Mouse (Mus musculus) liver, embryonic 16.5 days (tissue): Measurements from ENCODE around the gene Ophn1. TPM values are rescaled to one million over a fixed set of nuclear protein-coding genes. Genes with fewer than 3 reads are reported as not detected.

Source experiments
- ATAC-seq: fragments of 200-750 bp; cut with Nextera tagmentation; 2 replicates; pipeline ENCODE4 v1.8.0; 2017; ENCODE audit warnings: low read depth, mild to moderate bottlenecking, moderate number of reproducible peaks, moderate library complexity
- H3K27ac ChIP-seq: fragments of 300-500 bp; sonication (generic); 2 replicates; pipeline ENCODE4 v1.5.1; 2014; ENCODE audit warnings: mild to moderate bottlenecking, low read length
- H3K27me3 ChIP-seq: fragments of 300-500 bp; sonication (generic); 2 replicates; pipeline ENCODE4 v1.6.1; 2014; ENCODE audit warnings: low read depth, low read length, mixed read lengths; ENCODE audit not compliant: control insufficient read depth, insufficient read depth
- H3K36me3 ChIP-seq: fragments of 300-500 bp; sonication (generic); 2 replicates; pipeline ENCODE4 v1.6.1; 2014; ENCODE audit warnings: mild to moderate bottlenecking; ENCODE audit not compliant: control insufficient read depth, insufficient read depth
- H3K4me1 ChIP-seq: fragments of 300-500 bp; sonication (generic); 2 replicates; pipeline ENCODE4 v1.6.1; 2014; ENCODE audit warnings: low read depth, low read length, mixed read lengths; ENCODE audit not compliant: control insufficient read depth
- H3K4me2 ChIP-seq: fragments of 300-500 bp; sonication (generic); 2 replicates; pipeline ENCODE4 v1.6.1; 2014; ENCODE audit warnings: low read depth, low read length, mixed read lengths
- H3K4me3 ChIP-seq: fragments of 300-500 bp; sonication (generic); 2 replicates; pipeline ENCODE4 v1.5.1; 2014; ENCODE audit warnings: low read depth, mild to moderate bottlenecking, low read length
- H3K9ac ChIP-seq: fragments of 300-500 bp; sonication (generic); 2 replicates; pipeline ENCODE4 v1.6.1; 2014; ENCODE audit warnings: low read depth, low read length
- H3K9me3 ChIP-seq: fragments of 300-500 bp; sonication (generic); replicated peaks from 2 replicates; pipeline ENCODE4 v1.6.1; 2016; ENCODE audit warnings: low read length; ENCODE audit not compliant: control insufficient read depth
- WGBS: fragments of 180-500 bp; shearing (Covaris S2); extraction: QIAGEN DNeasy Blood & Tissue Kit; methylation state at CpG from one replicate; pipeline ENCODE4 v1.1.7; 2014; ENCODE audit not compliant: insufficient replicate concordance; 5-methylcytosine and 5-hydroxymethylcytosine counted together
- polyA plus RNA-seq: library from polyadenylated mRNA; unstranded; fragments of >200 nt; fragmentation: Nextera tagmentation; extraction: Ambion mirVana; gene quantifications from 2 replicates; pipeline ENCODE4 v1.2.1, GENCODE M21; 2015

The Ophn1 gene
- 2.0 and 2.1 TPM in 2 replicates for polyA plus RNA-seq

DNA sequence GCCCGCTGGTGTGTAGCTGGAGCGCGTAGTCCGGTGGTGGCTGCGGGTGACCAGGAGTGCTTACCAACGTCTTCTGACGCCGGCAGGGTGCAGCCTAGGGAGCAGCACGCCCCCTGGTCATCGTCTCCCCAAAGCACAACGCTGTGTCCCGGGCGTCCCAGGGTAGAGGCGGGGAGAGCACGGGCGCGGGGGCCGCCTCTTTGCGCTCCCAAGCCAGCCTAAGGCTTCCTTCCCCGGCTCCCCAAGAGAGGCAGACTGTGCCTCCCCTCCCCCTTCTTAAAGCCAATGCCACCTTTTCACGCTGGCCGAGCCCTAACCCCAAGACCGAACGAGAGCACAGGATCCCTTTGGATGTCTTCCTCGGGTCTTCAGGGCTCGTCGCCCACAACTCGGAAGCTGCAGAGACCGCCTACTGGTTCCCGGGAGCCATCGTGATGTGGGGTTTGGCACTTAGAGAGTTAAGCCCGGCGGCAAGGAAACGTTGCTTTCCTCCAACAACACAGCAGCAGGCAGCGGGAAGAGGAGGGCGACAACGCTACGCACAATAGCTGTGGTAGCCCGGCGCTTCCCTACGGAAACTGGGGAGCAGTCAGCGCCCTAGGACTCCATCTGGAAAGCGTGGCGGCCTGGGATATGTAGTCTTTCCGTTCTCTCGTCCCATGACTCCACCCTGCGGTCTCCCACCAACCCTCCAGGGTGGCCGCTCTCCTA is at the start of gene Ophn1:
Gene Ophn1, minus strand, starts transcription at position 620 of the 711 bp plus-strand sequence.
- peak within 1 kb of the TSS; percentile 55 for H3K4me3 ChIP-seq
- peaks cover 23% of the 10 kb centered on the region for H3K27me3 ChIP-seq
- no peaks in the 10 kb centered on the region for H3K9me3 ChIP-seq
- H3K27ac ChIP-seq = no peak within 1 kb of the TSS
- no peaks in the 10 kb centered on the region for H3K4me1 ChIP-seq
- peak within 1 kb of the TSS; percentile 51 for H3K4me2 ChIP-seq
- H3K36me3 ChIP-seq = no peaks in the 10 kb centered on the region
- WGBS = 15% methylated on average over 47 of the region's 48 CpGs
- peak; percentile 65 for ATAC-seq
- no peak within 1 kb of the TSS for H3K9ac ChIP-seq

DNA sequence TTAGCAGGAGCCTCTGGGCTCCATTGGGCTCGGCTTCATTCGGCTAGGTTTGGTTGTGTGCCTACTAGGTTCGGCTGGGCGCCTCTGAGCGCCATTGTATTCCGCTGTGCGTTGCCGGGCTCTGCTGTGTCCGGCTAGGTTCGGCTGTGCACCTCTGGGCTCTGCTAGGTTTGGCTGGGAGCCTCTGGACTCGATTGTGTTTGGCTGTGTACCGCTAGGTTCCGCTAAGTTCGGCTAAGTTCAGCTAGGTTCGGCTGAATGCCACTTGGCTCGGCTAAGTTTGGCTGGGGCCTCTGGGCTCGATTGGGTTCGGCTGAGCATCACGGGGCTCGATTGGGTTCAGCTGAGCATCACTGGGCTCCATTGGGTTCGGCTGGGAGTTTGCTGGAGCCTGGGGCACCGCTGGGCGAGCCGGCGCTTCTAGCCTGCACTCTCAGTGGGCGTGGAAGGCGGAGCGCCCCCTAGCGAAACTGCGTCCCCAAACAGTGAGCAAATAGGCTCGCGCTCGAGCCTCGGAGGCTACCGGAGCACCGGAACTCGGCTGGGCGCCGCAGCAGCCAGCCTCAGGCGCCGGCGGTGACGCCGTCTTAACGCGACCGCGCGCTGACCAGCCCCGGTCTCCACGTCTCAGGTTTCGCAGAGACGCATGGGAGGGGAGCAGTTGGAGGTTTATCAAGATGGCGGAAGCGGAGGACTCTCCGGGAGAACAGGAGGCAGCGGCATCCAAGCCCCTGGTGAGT is 46.9 kb upstream of the Ophn1 start:
- Histone ChIP-seq H3K9ac (peak overlapping the region; percentile 82), H3K4me1 (peaks cover 3% of the 10 kb centered on the region), H3K4me2 (peak overlapping the region; percentile 79), H3K27me3 (no peaks in the 10 kb centered on the region), H3K4me3 (peak overlapping the region; percentile 78), H3K36me3 (no peaks in the 10 kb centered on the region), H3K27ac (peak overlapping the region; percentile 92), H3K9me3 (no peaks in the 10 kb centered on the region)
- peak; percentile 80 for ATAC-seq
- WGBS = 24% methylated on average over 57 of the region's 57 CpGs

DNA sequence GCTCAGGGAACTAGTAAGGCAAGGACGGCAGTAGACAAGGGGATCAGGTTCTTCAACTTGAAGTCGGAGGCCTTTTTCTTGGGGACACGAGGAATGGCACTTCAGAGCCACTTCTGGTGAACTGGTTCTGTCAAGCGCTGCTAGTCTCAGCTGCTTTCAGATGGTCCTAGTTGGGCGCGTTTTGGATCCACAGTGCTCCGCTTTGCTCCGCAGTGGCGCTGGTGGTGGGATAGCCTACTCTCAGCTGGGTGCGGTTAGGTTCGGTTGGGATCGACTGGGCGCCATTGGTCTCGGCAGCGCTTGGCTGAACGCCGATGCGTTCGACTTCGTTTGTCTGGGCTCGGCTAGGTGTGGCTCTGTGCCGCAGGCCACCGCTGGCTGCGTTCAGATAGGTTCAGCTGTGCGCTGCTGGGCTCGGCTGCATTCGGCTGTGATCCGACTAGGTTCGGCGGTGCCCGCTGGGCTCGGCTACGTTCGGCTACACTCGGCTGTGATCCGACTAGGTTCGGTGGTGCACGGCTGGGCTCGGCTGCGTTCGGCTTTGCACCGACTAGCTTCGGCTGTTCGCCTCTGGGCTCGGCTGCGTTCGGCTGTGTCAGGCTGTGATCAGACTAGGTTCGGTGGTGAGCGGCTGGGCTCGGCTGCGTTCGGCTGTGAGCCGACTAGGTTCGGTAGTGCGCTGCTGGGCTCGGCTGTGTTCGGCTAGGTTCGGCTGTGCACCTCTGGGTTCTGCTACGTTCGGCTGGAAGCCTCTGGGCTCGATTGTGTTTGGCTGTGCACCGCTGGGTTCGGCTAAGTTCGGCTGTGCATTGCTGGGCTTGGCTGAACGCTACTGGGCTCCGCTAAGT is 46.1 kb upstream of the Ophn1 start:
- H3K36me3 ChIP-seq = no peaks in the 10 kb centered on the region
- peak; percentile 78 for ATAC-seq
- H3K27me3 ChIP-seq = no peaks in the 10 kb centered on the region; the same call in 1 of the 2 replicates
- H3K4me2 ChIP-seq = peak overlapping the region; percentile 79
- peak overlapping the region; percentile 78 for H3K4me3 ChIP-seq
- peak overlapping the region; percentile 92 for H3K27ac ChIP-seq
- peak overlapping the region; percentile 82 for H3K9ac ChIP-seq
- H3K9me3 ChIP-seq = no peaks in the 10 kb centered on the region
- 24% methylated on average over 66 of the region's 66 CpGs for WGBS
- H3K4me1 ChIP-seq = peaks cover 3% of the 10 kb centered on the region

DNA sequence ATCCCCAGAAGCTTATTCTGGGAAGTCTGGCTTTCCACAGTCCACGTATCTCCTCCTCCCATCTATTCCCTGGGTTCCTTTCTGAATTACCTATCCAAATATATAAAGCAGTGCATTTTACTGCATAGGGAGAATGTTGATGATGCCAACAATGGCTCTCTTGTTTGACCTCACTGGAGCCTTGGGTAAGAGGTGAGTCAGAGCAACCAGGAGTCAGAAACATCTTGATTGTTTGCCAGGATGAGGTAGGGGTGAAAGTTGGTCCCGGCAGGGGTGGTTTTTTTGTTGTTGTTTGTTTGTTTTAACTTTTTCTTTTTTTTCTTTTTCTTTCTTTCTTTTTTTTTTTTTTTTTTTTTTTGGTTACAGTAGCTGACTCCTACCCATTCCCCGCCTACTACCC is 45.3 kb upstream of the Ophn1 start, which contains the start of gene Yipf6:
Gene Yipf6, plus strand, starts transcription at position 216 of the 400 bp plus-strand sequence.
- WGBS = 67% methylated on average over 3 of the region's 3 CpGs
- Histone ChIP-seq H3K27ac (peak within 1 kb of the TSS; percentile 92), H3K4me2 (peak within 1 kb of the TSS; percentile 79), H3K4me1 (peaks cover 3% of the 10 kb centered on the region), H3K9ac (peak within 1 kb of the TSS; percentile 82), H3K27me3 (no peaks in the 10 kb centered on the region; the same call in 1 of the 2 replicates), H3K9me3 (no peaks in the 10 kb centered on the region), H3K4me3 (peak within 1 kb of the TSS; percentile 78), H3K36me3 (no peaks in the 10 kb centered on the region)
- ATAC-seq = no peak

DNA sequence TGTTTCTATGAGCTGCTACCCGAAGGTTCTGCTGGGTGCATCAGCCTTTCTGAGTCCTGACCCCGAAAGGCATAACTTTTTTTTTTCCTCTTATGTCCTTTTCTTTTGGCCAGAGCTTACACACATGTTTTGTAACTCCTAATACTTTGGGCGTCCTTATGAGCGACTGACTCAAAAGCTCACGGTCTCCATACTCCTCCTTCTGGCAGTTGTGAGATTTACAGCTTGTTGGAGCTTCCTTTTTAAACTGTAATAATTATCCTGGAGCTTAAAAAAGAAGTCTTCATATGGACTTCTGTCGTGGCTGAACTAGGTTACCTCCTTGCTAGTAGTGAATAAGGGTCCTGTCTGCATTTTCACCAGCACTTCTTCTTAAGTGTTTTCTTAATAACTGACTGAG is 28.6 kb upstream of the Ophn1 start:
- Histone ChIP-seq H3K4me2 (no peak overlapping the region), H3K9ac (no peak overlapping the region), H3K27me3 (no peaks in the 10 kb centered on the region), H3K4me3 (no peak overlapping the region), H3K4me1 (no peaks in the 10 kb centered on the region), H3K9me3 (no peaks in the 10 kb centered on the region), H3K36me3 (no peaks in the 10 kb centered on the region), H3K27ac (no peak overlapping the region)
- no peak for ATAC-seq
- WGBS = 8% methylated on average over 6 of the region's 6 CpGs

- WGBS = 31% methylated on average over 1 of the region's 1 CpGs
- Histone ChIP-seq H3K27me3 (no peaks in the 10 kb centered on the region), H3K36me3 (no peaks in the 10 kb centered on the region), H3K9me3 (no peaks in the 10 kb centered on the region), H3K4me3 (no peak overlapping the region), H3K27ac (no peak overlapping the region), H3K4me2 (no peak overlapping the region), H3K9ac (no peak overlapping the region), H3K4me1 (no peaks in the 10 kb centered on the region)
- ATAC-seq = peak; percentile 90
Observed at GRCm38 (mm10) chrX:98908910-98909309, 18.1 kb upstream of the Ophn1 start.

DNA sequence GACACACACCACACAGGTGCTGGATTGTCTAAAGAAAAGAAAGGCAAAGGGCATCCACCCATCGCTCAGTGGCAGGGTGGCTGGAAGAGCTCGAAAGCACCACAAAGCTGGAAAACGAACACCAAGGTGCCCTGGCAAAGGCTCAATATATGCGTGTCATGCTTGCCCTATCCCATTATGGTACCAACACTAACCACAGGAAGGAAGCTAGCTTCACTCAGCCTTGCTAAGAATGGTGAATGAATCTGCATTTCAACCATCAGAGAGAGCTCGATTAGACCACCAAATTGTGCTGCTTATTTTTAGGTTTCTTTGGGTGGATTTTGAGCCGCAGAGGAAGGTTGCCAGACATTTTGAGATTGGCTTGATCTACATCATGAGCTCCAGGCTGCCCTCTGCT is 13.4 kb upstream of the Ophn1 start:
- Histone ChIP-seq H3K27ac (no peak overlapping the region), H3K27me3 (no peaks in the 10 kb centered on the region), H3K4me2 (no peak overlapping the region), H3K4me1 (no peaks in the 10 kb centered on the region), H3K36me3 (no peaks in the 10 kb centered on the region), H3K9me3 (no peaks in the 10 kb centered on the region), H3K9ac (no peak overlapping the region), H3K4me3 (no peak overlapping the region)
- 45% methylated on average over 6 of the region's 6 CpGs for WGBS
- no peak for ATAC-seq

- Histone ChIP-seq H3K4me1 (no peaks in the 10 kb centered on the region), H3K27me3 (no peaks in the 10 kb centered on the region), H3K36me3 (no peaks in the 10 kb centered on the region), H3K27ac (no peak overlapping the region), H3K9ac (no peak overlapping the region), H3K4me3 (no peak overlapping the region), H3K9me3 (no peaks in the 10 kb centered on the region), H3K4me2 (no peak overlapping the region)
- WGBS = 56% methylated on average over 3 of the region's 3 CpGs
- ATAC-seq = no peak
Observed at GRCm38 (mm10) chrX:98898307-98898706, 7.5 kb upstream of the Ophn1 start.
